Mouse (Mus musculus): ENCODE results near the gene Catsperb. TPM values are rescaled to one million over a fixed set of nuclear protein-coding genes. Genes with fewer than 3 reads are reported as not detected.
"Not testable (repeated sequence)": the region's sequence is repeated elsewhere in the genome, so short reads cannot be mapped to it uniquely, and the experiment has no call there.

Catsperb gene
- polyA plus RNA-seq (2012; ENCODE audit: insufficient read depth, insufficient read length, missing spikeins): not detected in 2 replicates

- not testable (repeated sequence) for H3K4me1 ChIP-seq (ENCODE audit: control insufficient read depth, insufficient read depth, insufficient read length, low read length); H3K27ac ChIP-seq (replicated peaks; ENCODE audit: low read depth, low read length); H3K4me3 ChIP-seq (ENCODE audit: insufficient read depth, low read depth, low read length)
Observed at GRCm38 (mm10) chr12:101404353-101404752, at the start of gene Catsperb. TSS of gene Catsperb (plus strand) at chr12:101404653.

GRCm38 (mm10) chr12:101361468-101361867 lies 43.0 kb upstream of the Catsperb start:
- not testable (repeated sequence) for H3K4me3 ChIP-seq (ENCODE audit: insufficient read depth, low read depth, low read length); H3K4me1 ChIP-seq (ENCODE audit: control insufficient read depth, insufficient read depth, insufficient read length, low read length); H3K27ac ChIP-seq (replicated peaks; ENCODE audit: low read depth, low read length)

- H3K27ac ChIP-seq (replicated peaks; ENCODE audit: low read depth, low read length); H3K4me1 ChIP-seq (ENCODE audit: control insufficient read depth, insufficient read depth, insufficient read length, low read length); H3K4me3 ChIP-seq (ENCODE audit: insufficient read depth, low read depth, low read length): not testable (repeated sequence)
Observed at GRCm38 (mm10) chr12:101381460-101381859, 23.0 kb upstream of the Catsperb start.

GRCm38 (mm10) chr12:101426131-101426530 lies 21.7 kb downstream of the Catsperb start:
- no peaks in the 10 kb centered on the region for H3K4me1 ChIP-seq (ENCODE audit: control insufficient read depth, insufficient read depth, insufficient read length, low read length)
- no peak overlapping the region for H3K27ac ChIP-seq (replicated peaks; ENCODE audit: low read depth, low read length)
- no peak overlapping the region for H3K4me3 ChIP-seq (ENCODE audit: insufficient read depth, low read depth, low read length)

GRCm38 (mm10) chr12:101462051-101462450 lies 57.6 kb downstream of the Catsperb start:
- no peaks in the 10 kb centered on the region for H3K4me1 ChIP-seq (ENCODE audit: control insufficient read depth, insufficient read depth, insufficient read length, low read length)
- H3K4me3 ChIP-seq (ENCODE audit: insufficient read depth, low read depth, low read length): no peak overlapping the region
- no peak overlapping the region for H3K27ac ChIP-seq (replicated peaks; ENCODE audit: low read depth, low read length)

- H3K27ac ChIP-seq (replicated peaks; ENCODE audit: low read depth, low read length): no peak overlapping the region
- H3K4me1 ChIP-seq (ENCODE audit: control insufficient read depth, insufficient read depth, insufficient read length, low read length): no peaks in the 10 kb centered on the region
- H3K4me3 ChIP-seq (ENCODE audit: insufficient read depth, low read depth, low read length): no peak overlapping the region
Observed at GRCm38 (mm10) chr12:101483571-101483970, 79.1 kb downstream of the Catsperb start.

- H3K4me3 ChIP-seq (ENCODE audit: insufficient read depth, low read depth, low read length): not testable (repeated sequence)
Observed at GRCm38 (mm10) chr12:101511326-101511725, 106.9 kb downstream of the Catsperb start.

GRCm38 (mm10) chr12:101606622-101607021 lies 202.2 kb downstream of the Catsperb start:
- not testable (repeated sequence) for H3K4me1 ChIP-seq (ENCODE audit: control insufficient read depth, insufficient read depth, insufficient read length, low read length); H3K4me3 ChIP-seq (ENCODE audit: insufficient read depth, low read depth, low read length); H3K27ac ChIP-seq (replicated peaks; ENCODE audit: low read depth, low read length)

More at GRCm38 (mm10) chr12:101511326-101511725, 106.9 kb downstream of the Catsperb start:
- H3K4me1 ChIP-seq (ENCODE audit: control insufficient read depth, insufficient read depth, insufficient read length, low read length); H3K27ac ChIP-seq (replicated peaks; ENCODE audit: low read depth, low read length): not testable (repeated sequence)

- Histone ChIP-seq H3K4me3 (ENCODE audit: insufficient read depth, low read depth, low read length) (no peak overlapping the region), H3K4me1 (ENCODE audit: control insufficient read depth, insufficient read depth, insufficient read length, low read length) (no peaks in the 10 kb centered on the region), H3K27ac (replicated peaks; ENCODE audit: low read depth, low read length) (no peak overlapping the region)
Observed at GRCm38 (mm10) chr12:101633137-101633536, 228.7 kb downstream of the Catsperb start.

- Histone ChIP-seq H3K27ac (replicated peaks; ENCODE audit: low read depth, low read length) (no peak overlapping the region), H3K4me1 (ENCODE audit: control insufficient read depth, insufficient read depth, insufficient read length, low read length) (no peaks in the 10 kb centered on the region), H3K4me3 (ENCODE audit: insufficient read depth, low read depth, low read length) (no peak overlapping the region)
Observed at GRCm38 (mm10) chr12:101667502-101667901, 263.0 kb downstream of the Catsperb start.
